Mouse (Mus musculus) embryonic stem cell, embryonic (primary cell): ENCODE data around the gene Fgfr2.

Experiments
- CTCF ChIA-PET, 4 experiments: fragments of 300-600 bp in 2 of 4; fragments of 350-600 bp in 2 of 4; sonication (Branson Sonifier 250); formaldehyde crosslinking; loops; one replicate each; lab custom pipeline; 2022; ENCODE audit warnings: inconsistent platforms in 2 of 4; lab: Charles Lee
- POLR2A ChIA-PET, 4 experiments: fragments of 300-600 bp in 2 of 4; fragments of 350-600 bp in 2 of 4; sonication (Branson Sonifier 250); formaldehyde crosslinking; loops; one replicate each; lab custom pipeline; 2022; ENCODE audit warnings: antibody characterized with exemption in 4 of 4, inconsistent platforms in 1 of 4; lab: Charles Lee

Gene Fgfr2

GRCm38 (mm10) chr7:130691931-130692330 is 2431.2 kb downstream of the Fgfr2 start:
- CTCF ChIA-PET = interaction anchor here in 3 of 4 experiments (0.7 to 2.7 kb wide), 9 partner anchors 12 to 608 kb away, joined by 3 to 9 read pairs (median 5); no protein-coding TSS in a partner anchor
- POLR2A ChIA-PET = interaction anchor here (0.5 to 7.0 kb wide), 50 partner anchors 7 to 1971 kb away, joined by 3 to 96 read pairs (median 5); no protein-coding TSS in a partner anchor

GRCm38 (mm10) chr7:130690869-130691268 is 2432.3 kb downstream of the Fgfr2 start:
- CTCF ChIA-PET = interaction anchor here in 3 of 4 experiments (0.6 to 2.7 kb wide), 6 partner anchors 11 to 86 kb away, joined by 3 to 9 read pairs (median 5); no protein-coding TSS in a partner anchor
- POLR2A ChIA-PET = interaction anchor here in 2 of 4 experiments (0.7 to 7.0 kb wide), 31 partner anchors 8 to 1946 kb away, joined by 3 to 96 read pairs (median 5); no protein-coding TSS in a partner anchor

GRCm38 (mm10) chr7:130688601-130689000 is 2434.5 kb downstream of the Fgfr2 start:
- POLR2A ChIA-PET = interaction anchor here in 2 of 4 experiments (0.9 to 1.9 kb wide), 4 partner anchors 11 to 156 kb away, joined by 3 to 8 read pairs (median 3); no protein-coding TSS in a partner anchor
- CTCF ChIA-PET = no interaction called here

- ChIA-PET POLR2A (interaction anchor here in 3 of 4 experiments (0.6 to 3.5 kb wide), 8 partner anchors 10 to 1090 kb away, joined by 3 to 28 read pairs (median 4); no protein-coding TSS in a partner anchor), CTCF (interaction anchor here in 2 of 4 experiments (0.6 to 0.9 kb wide), 2 partner anchors 18 to 45 kb away, joined by 3 to 4 read pairs; no protein-coding TSS in a partner anchor)
Observed at GRCm38 (mm10) chr7:130681798-130682197, 2441.4 kb downstream of the Fgfr2 start.

- ChIA-PET POLR2A (interaction anchor here in 2 of 4 experiments (1.0 to 2.5 kb wide), 15 partner anchors 9 to 146 kb away, joined by 3 to 9 read pairs (median 4); no protein-coding TSS in a partner anchor), CTCF (interaction anchor here in 3 of 4 experiments (0.7 to 2.8 kb wide), 7 partner anchors 12 to 84 kb away, joined by 3 to 12 read pairs (median 3); no protein-coding TSS in a partner anchor)
Observed at GRCm38 (mm10) chr7:130678414-130678813, 2444.7 kb downstream of the Fgfr2 start.

- POLR2A ChIA-PET = interaction anchor here in 2 of 4 experiments (0.5 to 2.5 kb wide), 19 partner anchors 8 to 145 kb away, joined by 3 to 9 read pairs (median 4); no protein-coding TSS in a partner anchor
Observed at GRCm38 (mm10) chr7:130677541-130678274, 2445.4 kb downstream of the Fgfr2 start.

GRCm38 (mm10) chr7:130676885-130677540 is 2446.1 kb downstream of the Fgfr2 start:
- CTCF ChIA-PET = interaction anchor here (0.6 to 2.6 kb wide), 7 partner anchors 10 to 1028 kb away, joined by 3 to 11 read pairs (median 4); no protein-coding TSS in a partner anchor
- POLR2A ChIA-PET = interaction anchor here in 2 of 4 experiments (0.5 to 2.5 kb wide), 15 partner anchors 8 to 144 kb away, joined by 3 to 9 read pairs (median 4); no protein-coding TSS in a partner anchor

More at GRCm38 (mm10) chr7:130677541-130678274, 2445.4 kb downstream of the Fgfr2 start:
- CTCF ChIA-PET = interaction anchor here in 3 of 4 experiments (0.7 to 2.8 kb wide), 8 partner anchors 12 to 85 kb away, joined by 3 to 12 read pairs (median 4); no protein-coding TSS in a partner anchor

- ChIA-PET CTCF (interaction anchor here in 3 of 4 experiments (0.8 to 4.1 kb wide), 11 partner anchors 9 to 89 kb away, joined by 3 to 42 read pairs (median 8); no protein-coding TSS in a partner anchor), POLR2A (interaction anchor here in 2 of 4 experiments (1.0 to 7.6 kb wide), 8 partner anchors 20 to 141 kb away, joined by 3 to 71 read pairs (median 4); no protein-coding TSS in a partner anchor)
Observed at GRCm38 (mm10) chr7:130674526-130674925, 2448.6 kb downstream of the Fgfr2 start.

GRCm38 (mm10) chr7:130673169-130674033 is 2449.7 kb downstream of the Fgfr2 start:
- CTCF ChIA-PET = interaction anchor here (0.6 to 4.1 kb wide), 38 partner anchors 8 to 140 kb away, joined by 3 to 42 read pairs (median 3); no protein-coding TSS in a partner anchor

GRCm38 (mm10) chr7:130671301-130671700 is 2451.8 kb downstream of the Fgfr2 start:
- CTCF ChIA-PET = interaction anchor here (0.6 to 4.1 kb wide), 18 partner anchors 9 to 295 kb away, joined by 3 to 42 read pairs (median 4); no protein-coding TSS in a partner anchor

More at GRCm38 (mm10) chr7:130673169-130674033, 2449.7 kb downstream of the Fgfr2 start:
- POLR2A ChIA-PET = interaction anchor here (0.6 to 7.6 kb wide), 27 partner anchors 7 to 93 kb away, joined by 3 to 71 read pairs (median 4); no protein-coding TSS in a partner anchor

GRCm38 (mm10) chr7:130670358-130670757 is 2452.8 kb downstream of the Fgfr2 start:
- POLR2A ChIA-PET = interaction anchor here in 3 of 4 experiments (0.6 to 7.6 kb wide), 20 partner anchors 8 to 245 kb away, joined by 3 to 71 read pairs (median 6); no protein-coding TSS in a partner anchor

More at GRCm38 (mm10) chr7:130671301-130671700, 2451.8 kb downstream of the Fgfr2 start:
- POLR2A ChIA-PET = interaction anchor here in 3 of 4 experiments (0.5 to 7.6 kb wide), 49 partner anchors 8 to 196 kb away, joined by 3 to 71 read pairs (median 5); no protein-coding TSS in a partner anchor

GRCm38 (mm10) chr7:130669370-130669881 is 2453.7 kb downstream of the Fgfr2 start:
- POLR2A ChIA-PET = interaction anchor here in 3 of 4 experiments (0.5 to 7.6 kb wide), 15 partner anchors 8 to 138 kb away, joined by 3 to 71 read pairs (median 5); no protein-coding TSS in a partner anchor
- CTCF ChIA-PET = interaction anchor here in 3 of 4 experiments (0.5 to 1.4 kb wide), 4 partner anchors 64 to 105 kb away, joined by 3 to 5 read pairs (median 4); no protein-coding TSS in a partner anchor

More at GRCm38 (mm10) chr7:130670358-130670757, 2452.8 kb downstream of the Fgfr2 start:
- CTCF ChIA-PET = interaction anchor here in 2 of 4 experiments (0.7 to 4.1 kb wide), 6 partner anchors 10 to 1949 kb away, joined by 3 to 42 read pairs (median 4); no protein-coding TSS in a partner anchor

GRCm38 (mm10) chr7:130668729-130669281 is 2454.3 kb downstream of the Fgfr2 start:
- ChIA-PET CTCF (interaction anchor here (0.5 to 1.4 kb wide), 6 partner anchors 46 to 105 kb away, joined by 3 to 5 read pairs (median 3); no protein-coding TSS in a partner anchor), POLR2A (interaction anchor here in 2 of 4 experiments (1.1 to 7.6 kb wide), 13 partner anchors 9 to 67 kb away, joined by 3 to 71 read pairs (median 5); no protein-coding TSS in a partner anchor)

GRCm38 (mm10) chr7:130668013-130668412 is 2455.1 kb downstream of the Fgfr2 start:
- CTCF ChIA-PET = interaction anchor here in 2 of 4 experiments (0.5 to 1.4 kb wide), 3 partner anchors 63 to 95 kb away, joined by 3 to 4 read pairs (median 3); no protein-coding TSS in a partner anchor
- POLR2A ChIA-PET = interaction anchor here in 2 of 4 experiments (0.5 to 7.6 kb wide), 7 partner anchors 9 to 135 kb away, joined by 3 to 71 read pairs (median 5); no protein-coding TSS in a partner anchor

- POLR2A ChIA-PET = interaction anchor here in 3 of 4 experiments (0.6 to 1.5 kb wide), 5 partner anchors 19 to 133 kb away, joined by 3 to 6 read pairs (median 3); no protein-coding TSS in a partner anchor
- CTCF ChIA-PET = interaction anchor here in 3 of 4 experiments (0.7 to 1.6 kb wide), 7 partner anchors 8 to 96 kb away, joined by 3 to 7 read pairs (median 3); no protein-coding TSS in a partner anchor
Observed at GRCm38 (mm10) chr7:130665358-130665757, 2457.8 kb downstream of the Fgfr2 start.
